Mouse (Mus musculus): Measurements from ENCODE around the gene Parp2. TPM values are rescaled to one million over a fixed set of nuclear protein-coding genes. Genes with fewer than 3 reads are reported as not detected.

Gene Parp2
- polyA plus RNA-seq, 1 experiment from 2014 or later, result 77.5 TPM

Other genes with a start within 250 kb of the Parp2 start
- gene Olfr744, start 193.0 kb upstream of the Parp2 start, polyA plus RNA-seq (2014; fragmentation: Nextera tagmentation; extraction: Ambion mirVana), result not detected in 2 replicates
- not detected in 2 replicates for gene Olfr745, start 168.5 kb upstream of the Parp2 start, polyA plus RNA-seq (2014; fragmentation: Nextera tagmentation; extraction: Ambion mirVana)
- not detected in 2 replicates for gene Olfr746, start 160.8 kb upstream of the Parp2 start, polyA plus RNA-seq (2014; fragmentation: Nextera tagmentation; extraction: Ambion mirVana)
- not detected in 2 replicates for gene Olfr747, start 114.6 kb upstream of the Parp2 start, polyA plus RNA-seq (2014; fragmentation: Nextera tagmentation; extraction: Ambion mirVana)
- gene Olfr748, start 100.5 kb upstream of the Parp2 start, polyA plus RNA-seq (2014; fragmentation: Nextera tagmentation; extraction: Ambion mirVana), result not detected in 2 replicates
- gene Olfr749, start 62.7 kb upstream of the Parp2 start, polyA plus RNA-seq (2014; fragmentation: Nextera tagmentation; extraction: Ambion mirVana), result not detected in 2 replicates
- 43.5 and 44.6 TPM in 2 replicates for gene Ttc5, start 22.3 kb upstream of the Parp2 start, polyA plus RNA-seq (2014; fragmentation: Nextera tagmentation; extraction: Ambion mirVana)
- gene Ccnb1ip1, start 109 bp upstream of the Parp2 start, polyA plus RNA-seq (2014; fragmentation: Nextera tagmentation; extraction: Ambion mirVana), result not detected in 2 replicates
- gene Tep1, start 62.7 kb downstream of the Parp2 start, polyA plus RNA-seq (2014; fragmentation: Nextera tagmentation; extraction: Ambion mirVana), result 4.6 and 5.5 TPM in 2 replicates
- gene Klhl33, start 89.7 kb downstream of the Parp2 start, polyA plus RNA-seq (2014; fragmentation: Nextera tagmentation; extraction: Ambion mirVana), result 0.34 and 0.47 TPM in 2 replicates
- 116 and 119 TPM in 2 replicates for gene Osgep, start 117.1 kb downstream of the Parp2 start, polyA plus RNA-seq (2014; fragmentation: Nextera tagmentation; extraction: Ambion mirVana)
- gene Apex1, start 117.1 kb downstream of the Parp2 start, polyA plus RNA-seq (2014; fragmentation: Nextera tagmentation; extraction: Ambion mirVana), result 251 and 267 TPM in 2 replicates
- gene Pip4p1, start 123.0 kb downstream of the Parp2 start, polyA plus RNA-seq (2014; fragmentation: Nextera tagmentation; extraction: Ambion mirVana), result 36.9 and 42.2 TPM in 2 replicates
- 86.7 and 87.7 TPM in 2 replicates for gene Pnp, start 123.2 kb downstream of the Parp2 start, polyA plus RNA-seq (2014; fragmentation: Nextera tagmentation; extraction: Ambion mirVana)
- not detected in 2 replicates for gene Gm49342, start 136.7 kb downstream of the Parp2 start, polyA plus RNA-seq (2014; fragmentation: Nextera tagmentation; extraction: Ambion mirVana)
- 2.8 and 2.9 TPM in 2 replicates for gene Pnp2, start 148.2 kb downstream of the Parp2 start, polyA plus RNA-seq (2014; fragmentation: Nextera tagmentation; extraction: Ambion mirVana)
- not detected in 2 replicates for gene Rnase10, start 199.9 kb downstream of the Parp2 start, polyA plus RNA-seq (2014; fragmentation: Nextera tagmentation; extraction: Ambion mirVana)
- gene Rnase9, start 234.0 kb downstream of the Parp2 start, polyA plus RNA-seq (2014; fragmentation: Nextera tagmentation; extraction: Ambion mirVana), result not detected in 2 replicates
- gene Rnase11, start 242.3 kb downstream of the Parp2 start, polyA plus RNA-seq (2014; fragmentation: Nextera tagmentation; extraction: Ambion mirVana), result not detected in 2 replicates
- gene Rnase12, start 249.8 kb downstream of the Parp2 start, polyA plus RNA-seq (2014; fragmentation: Nextera tagmentation; extraction: Ambion mirVana), result 1.4 and 1.6 TPM in 2 replicates

All from liver, embryonic 11.5 days (tissue).